Mouse (Mus musculus): ENCODE data around the gene Spdef. TPM values are rescaled to one million over a fixed set of nuclear protein-coding genes. Genes with fewer than 3 reads are reported as not detected.
A peak's percentile ranks its signal among the peaks of the same experiment; 100 is the strongest.

The Spdef gene
- total and polyA plus RNA-seq, 3 experiments, result 0.02 TPM; not detected in 2

DNA sequence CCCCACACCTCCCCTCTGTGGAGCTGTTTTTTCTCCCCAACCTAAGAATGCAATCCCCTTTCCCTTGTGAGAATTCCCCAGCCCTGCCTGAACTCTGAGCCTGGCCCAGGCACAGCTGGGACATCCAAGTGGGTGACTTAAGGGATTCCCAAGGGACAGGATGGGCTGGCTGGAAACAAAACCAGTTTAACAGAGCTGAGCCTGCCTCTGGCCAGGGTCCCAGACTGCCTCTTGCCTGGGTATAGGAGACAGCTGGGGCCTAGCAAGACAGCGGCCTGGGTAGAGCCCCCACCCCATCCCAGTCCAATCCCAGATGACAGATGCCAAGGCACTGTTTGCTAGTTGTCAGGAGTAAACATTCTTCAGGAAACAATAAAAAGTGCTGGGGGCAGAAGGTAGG is 15.9 kb downstream of the Spdef start:
- TF ChIP-seq POLR2AphosphoS5 (IDR thresholded peaks at IDR 0.05; ENCODE audit: insufficient replicate concordance, low read depth, low read length) (no peak), CTCF (IDR thresholded peaks at IDR 0.05; ENCODE audit: low read depth, low read length) (no peak), GATA2 (IDR thresholded peaks at IDR 0.05; ENCODE audit: borderline replicate concordance, low read depth, low read length) (no peak), TAL1 (conservative IDR thresholded peaks at IDR 0.05; ENCODE audit: low read depth, low read length) (no peak), GATA1 (IDR thresholded peaks at IDR 0.05; ENCODE audit: borderline replicate concordance, low read length) (no peak)
- DNase-seq (ENCODE audit: low spot score) (no peak), ATAC-seq (ENCODE audit: extremely low read depth, insufficient number of reproducible peaks, low FRiP score, poor library complexity, severe bottlenecking) (no peak)
- H3K36me3 ChIP-seq (replicated peaks), result no peaks in the 10 kb centered on the region
- H3K4me1 ChIP-seq (ENCODE audit: insufficient read depth, low read depth, low read length), result no peaks in the 10 kb centered on the region; the same call in 1 of the 2 replicates
- peaks cover 18% of the 10 kb centered on the region; the same call in 1 of the 2 replicates for H3K27me3 ChIP-seq (ENCODE audit: insufficient read depth, low read length)
- H3K9me3 ChIP-seq (replicated peaks), result no peaks in the 10 kb centered on the region
- H3K4me3 ChIP-seq (ENCODE audit: low read depth, low read length), result no peak overlapping the region

DNA sequence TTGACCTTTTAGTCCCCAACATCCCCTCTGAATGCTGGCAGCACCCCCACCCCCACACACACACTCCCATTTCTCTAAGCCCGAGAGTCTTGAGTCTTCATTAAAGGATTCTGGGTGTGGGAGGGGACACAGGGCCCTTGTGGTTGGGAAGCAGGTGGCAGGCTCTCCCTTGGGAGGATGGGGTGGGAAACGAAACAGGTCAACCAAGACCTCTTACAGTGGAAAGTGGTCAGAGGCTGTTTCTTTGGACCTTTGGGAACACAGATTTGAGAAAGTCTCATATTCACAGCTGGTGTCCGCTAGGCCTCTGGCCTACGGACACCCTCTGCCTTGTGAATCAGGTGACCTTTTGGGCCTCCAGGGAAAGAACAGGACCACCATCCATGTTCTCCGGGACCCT is 19.1 kb downstream of the Spdef start:
- H3K4me3 ChIP-seq (ENCODE audit: low read depth, low read length), result no peak overlapping the region
- no peak for DNase-seq (ENCODE audit: low spot score)
- H3K9me3 ChIP-seq (replicated peaks), result no peaks in the 10 kb centered on the region
- no peaks in the 10 kb centered on the region; the same call in 1 of the 2 replicates for H3K4me1 ChIP-seq (ENCODE audit: insufficient read depth, low read depth, low read length)
- no peak for TF ChIP-seq TAL1 (conservative IDR thresholded peaks at IDR 0.05; ENCODE audit: low read depth, low read length)
- peaks cover 12% of the 10 kb centered on the region; the same call in 1 of the 2 replicates for H3K27me3 ChIP-seq (ENCODE audit: insufficient read depth, low read length)
- H3K36me3 ChIP-seq (replicated peaks), result no peaks in the 10 kb centered on the region
- no peak for ATAC-seq (ENCODE audit: extremely low read depth, insufficient number of reproducible peaks, low FRiP score, poor library complexity, severe bottlenecking)

DNA sequence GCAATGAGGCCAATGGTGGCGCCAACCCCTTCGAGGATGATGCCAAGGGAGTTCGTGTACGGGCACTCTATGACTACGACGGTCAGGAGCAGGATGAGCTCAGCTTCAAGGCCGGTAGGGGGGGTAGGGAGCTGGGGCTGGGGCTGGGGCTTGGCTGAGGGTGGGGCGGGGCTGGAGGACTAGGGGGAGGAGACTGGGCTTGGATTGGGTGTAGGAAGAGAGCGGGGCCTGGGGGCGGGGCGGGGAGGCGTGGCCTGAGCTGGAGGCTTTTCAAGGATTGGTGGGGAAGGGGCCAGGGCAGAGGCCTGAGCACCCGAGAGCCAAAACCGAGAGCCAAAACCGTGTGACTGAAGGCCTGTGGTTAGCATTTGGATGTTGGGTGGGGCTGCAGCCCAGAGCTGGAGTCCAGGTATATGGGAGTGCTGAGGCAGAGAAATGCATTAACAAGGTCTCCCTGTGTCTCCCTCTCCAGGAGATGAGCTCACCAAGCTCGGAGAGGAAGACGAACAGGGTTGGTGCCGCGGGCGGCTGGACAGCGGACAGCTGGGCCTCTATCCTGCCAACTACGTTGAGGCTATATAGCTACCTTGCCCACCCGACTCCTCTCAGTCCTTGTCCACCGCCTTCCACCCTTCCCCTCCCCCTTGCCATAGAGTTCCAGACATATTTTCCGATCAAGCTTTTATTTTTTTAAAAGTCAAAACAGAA is 20.6 kb downstream of the Spdef start:
- peaks cover 5% of the 10 kb centered on the region; the same call in 1 of the 2 replicates for H3K27me3 ChIP-seq (ENCODE audit: insufficient read depth, low read length)
- no peaks in the 10 kb centered on the region for H3K36me3 ChIP-seq (replicated peaks)
- H3K4me3 ChIP-seq (ENCODE audit: low read depth, low read length), result no peak overlapping the region
- ATAC-seq (ENCODE audit: extremely low read depth, insufficient number of reproducible peaks, low FRiP score, poor library complexity, severe bottlenecking) (no peak), DNase-seq (ENCODE audit: low spot score) (no peak)
- TF ChIP-seq GATA2 (IDR thresholded peaks at IDR 0.05; ENCODE audit: borderline replicate concordance, low read depth, low read length) (no peak), POLR2AphosphoS5 (IDR thresholded peaks at IDR 0.05; ENCODE audit: insufficient replicate concordance, low read depth, low read length) (no peak), CTCF (IDR thresholded peaks at IDR 0.05; ENCODE audit: low read depth, low read length) (no peak), GATA1 (IDR thresholded peaks at IDR 0.05; ENCODE audit: borderline replicate concordance, low read length) (no peak), TAL1 (conservative IDR thresholded peaks at IDR 0.05; ENCODE audit: low read depth, low read length) (no peak)
- H3K4me1 ChIP-seq (ENCODE audit: insufficient read depth, low read depth, low read length), result no peaks in the 10 kb centered on the region; the same call in 1 of the 2 replicates
- no peaks in the 10 kb centered on the region for H3K9me3 ChIP-seq (replicated peaks)

- Histone ChIP-seq H3K9me3 (replicated peaks) (0 out of 2 replicates have a peak, but pooled peaks cover 2% of the 10 kb centered on the region), H3K36me3 (replicated peaks) (no peaks in the 10 kb centered on the region), H3K27me3 (ENCODE audit: insufficient read depth, low read length) (peaks cover 10% of the 10 kb centered on the region; the same call in 1 of the 2 replicates), H3K4me1 (ENCODE audit: insufficient read depth, low read depth, low read length) (peaks cover 6% of the 10 kb centered on the region), H3K4me3 (ENCODE audit: low read depth, low read length) (no peak overlapping the region)
- TF ChIP-seq CTCF (IDR thresholded peaks at IDR 0.05; ENCODE audit: low read depth, low read length) (no peak), TAL1 (conservative IDR thresholded peaks at IDR 0.05; ENCODE audit: low read depth, low read length) (no peak), POLR2AphosphoS5 (IDR thresholded peaks at IDR 0.05; ENCODE audit: insufficient replicate concordance, low read depth, low read length) (no peak), GATA1 (IDR thresholded peaks at IDR 0.05; ENCODE audit: borderline replicate concordance, low read length) (no peak), GATA2 (IDR thresholded peaks at IDR 0.05; ENCODE audit: borderline replicate concordance, low read depth, low read length) (no peak)
- ATAC-seq (ENCODE audit: extremely low read depth, insufficient number of reproducible peaks, low FRiP score, poor library complexity, severe bottlenecking) (no peak), DNase-seq (ENCODE audit: low spot score) (no peak)
These were observed 23.1 kb downstream of the Spdef start for GRCm38 (mm10) chr17:27705661-27706060.

- TF ChIP-seq TAL1 (conservative IDR thresholded peaks at IDR 0.05; ENCODE audit: low read depth, low read length), result no peak
- TF ChIP-seq GATA1 (IDR thresholded peaks at IDR 0.05; ENCODE audit: borderline replicate concordance, low read length), result no peak
- no peak for TF ChIP-seq GATA2 (IDR thresholded peaks at IDR 0.05; ENCODE audit: borderline replicate concordance, low read depth, low read length)
- TF ChIP-seq CTCF (IDR thresholded peaks at IDR 0.05; ENCODE audit: low read depth, low read length), result no peak
- TF ChIP-seq POLR2AphosphoS5 (IDR thresholded peaks at IDR 0.05; ENCODE audit: insufficient replicate concordance, low read depth, low read length), result no peak
- Histone ChIP-seq H3K4me3 (ENCODE audit: low read depth, low read length) (no peak overlapping the region), H3K9me3 (replicated peaks) (peaks cover 16% of the 10 kb centered on the region), H3K4me1 (ENCODE audit: insufficient read depth, low read depth, low read length) (peaks cover 9% of the 10 kb centered on the region), H3K27me3 (ENCODE audit: insufficient read depth, low read length) (peaks cover 13% of the 10 kb centered on the region; the same call in 1 of the 2 replicates), H3K36me3 (replicated peaks) (no peaks in the 10 kb centered on the region)
- DNase-seq (ENCODE audit: low spot score) (no peak), ATAC-seq (ENCODE audit: extremely low read depth, insufficient number of reproducible peaks, low FRiP score, poor library complexity, severe bottlenecking) (no peak)
These were observed 24.7 kb downstream of the Spdef start for GRCm38 (mm10) chr17:27703961-27704621.

GRCm38 (mm10) chr17:27702518-27702917 is 26.2 kb downstream of the Spdef start:
- no peak for TF ChIP-seq GATA2 (IDR thresholded peaks at IDR 0.05; ENCODE audit: borderline replicate concordance, low read depth, low read length)
- TF ChIP-seq CTCF (IDR thresholded peaks at IDR 0.05; ENCODE audit: low read depth, low read length), result peak; percentile 51
- no peak for TF ChIP-seq GATA1 (IDR thresholded peaks at IDR 0.05; ENCODE audit: borderline replicate concordance, low read length)
- ATAC-seq (ENCODE audit: extremely low read depth, insufficient number of reproducible peaks, low FRiP score, poor library complexity, severe bottlenecking) (no peak), DNase-seq (ENCODE audit: low spot score) (no peak)
- Histone ChIP-seq H3K4me1 (ENCODE audit: insufficient read depth, low read depth, low read length) (peaks cover 9% of the 10 kb centered on the region), H3K4me3 (ENCODE audit: low read depth, low read length) (peak overlapping the region; percentile 38; the same call in 1 of the 2 replicates), H3K27me3 (ENCODE audit: insufficient read depth, low read length) (peaks cover 15% of the 10 kb centered on the region; the same call in 1 of the 2 replicates), H3K9me3 (replicated peaks) (peaks cover 24% of the 10 kb centered on the region), H3K36me3 (replicated peaks) (no peaks in the 10 kb centered on the region)

All from G1E (cell line).